Mouse (Mus musculus): Measurements from ENCODE around the gene Dmbt1. TPM values are rescaled to one million over a fixed set of nuclear protein-coding genes. Genes with fewer than 3 reads are reported as not detected.

Gene Dmbt1
- polyA plus RNA-seq, 1 experiment: not detected

DNA sequence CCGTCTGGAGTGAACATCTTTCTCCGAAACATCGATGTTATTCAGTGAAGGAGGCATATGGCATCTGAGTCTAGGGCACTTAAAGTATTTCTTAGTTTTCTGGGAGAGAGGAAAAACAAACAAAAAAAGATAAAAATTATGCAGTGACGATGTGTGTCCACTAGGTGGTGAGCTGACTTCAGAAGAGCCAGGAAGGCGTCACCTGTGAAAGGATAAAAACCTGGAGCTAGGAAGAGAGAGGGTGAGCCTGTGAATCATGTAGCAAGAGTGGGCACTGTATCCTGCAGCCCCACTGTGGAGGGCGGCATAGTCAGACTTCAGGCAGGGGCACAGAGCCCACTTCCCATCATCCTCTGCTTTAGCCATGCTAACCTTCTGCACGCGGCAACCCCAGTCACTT lies 37.9 kb upstream of the Dmbt1 start:
- no peak for TF ChIP-seq POLR2A (IDR thresholded peaks at IDR 0.05; ENCODE audit: insufficient read depth, low read depth, low read length)
- peak; percentile 34; the same call in 1 of the 2 replicates for TF ChIP-seq CTCF (IDR thresholded peaks at IDR 0.05; ENCODE audit: insufficient read depth, low read depth, low read length)

DNA sequence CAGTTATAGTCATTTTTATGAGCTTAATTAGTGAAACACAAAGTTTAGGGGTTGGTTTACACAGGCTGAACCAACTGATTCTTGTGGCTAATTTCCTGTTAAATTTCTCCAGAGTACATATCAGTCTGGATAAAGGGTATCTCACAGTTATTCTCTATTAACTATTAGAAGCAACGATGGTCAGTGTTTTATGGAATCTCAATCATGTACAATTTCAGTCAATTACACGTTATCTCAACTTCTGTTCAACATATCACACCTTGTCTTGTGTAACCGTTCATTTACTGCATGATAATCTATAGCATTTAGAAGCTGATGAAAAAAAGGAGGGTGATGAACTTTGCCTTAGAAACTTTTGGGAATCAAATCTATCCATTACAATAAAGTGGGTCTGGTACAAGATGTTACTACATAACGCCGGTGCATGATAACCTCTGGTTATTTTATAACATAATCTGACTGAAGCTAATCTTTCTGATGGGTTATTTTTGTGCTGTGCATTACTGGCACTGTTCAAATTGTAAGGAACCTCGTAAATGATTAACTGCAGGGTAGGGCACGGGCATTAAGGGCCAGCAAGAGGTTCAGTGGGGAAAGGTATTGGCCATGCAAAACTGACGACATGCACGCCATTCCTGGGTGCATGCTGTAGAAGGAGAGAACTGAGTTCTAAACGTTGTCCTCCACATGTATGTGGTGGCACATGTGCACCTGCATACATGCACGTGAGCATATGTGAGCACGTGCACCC lies 29.7 kb upstream of the Dmbt1 start:
- TF ChIP-seq POLR2A (IDR thresholded peaks at IDR 0.05; ENCODE audit: insufficient read depth, low read depth, low read length): no peak
- TF ChIP-seq CTCF (IDR thresholded peaks at IDR 0.05; ENCODE audit: insufficient read depth, low read depth, low read length): no peak
- Histone ChIP-seq H3K4me1 (ENCODE audit: control insufficient read depth, insufficient read depth, low read length) (no peaks in the 10 kb centered on the region), H3K4me3 (ENCODE audit: insufficient read depth, low read depth, low read length) (no peak overlapping the region), H3K27ac (ENCODE audit: insufficient read depth, low read depth, low read length) (no peak overlapping the region)
- WGBS: 95% methylated on average over 12 of the region's 12 CpGs

More for the DNA sequence above, 37.9 kb upstream of the Dmbt1 start:
- Histone ChIP-seq H3K27ac (ENCODE audit: insufficient read depth, low read depth, low read length) (no peak overlapping the region), H3K4me1 (ENCODE audit: control insufficient read depth, insufficient read depth, low read length) (no peaks in the 10 kb centered on the region), H3K4me3 (ENCODE audit: insufficient read depth, low read depth, low read length) (no peak overlapping the region)
- WGBS: 55% methylated on average over 8 of the region's 8 CpGs

DNA sequence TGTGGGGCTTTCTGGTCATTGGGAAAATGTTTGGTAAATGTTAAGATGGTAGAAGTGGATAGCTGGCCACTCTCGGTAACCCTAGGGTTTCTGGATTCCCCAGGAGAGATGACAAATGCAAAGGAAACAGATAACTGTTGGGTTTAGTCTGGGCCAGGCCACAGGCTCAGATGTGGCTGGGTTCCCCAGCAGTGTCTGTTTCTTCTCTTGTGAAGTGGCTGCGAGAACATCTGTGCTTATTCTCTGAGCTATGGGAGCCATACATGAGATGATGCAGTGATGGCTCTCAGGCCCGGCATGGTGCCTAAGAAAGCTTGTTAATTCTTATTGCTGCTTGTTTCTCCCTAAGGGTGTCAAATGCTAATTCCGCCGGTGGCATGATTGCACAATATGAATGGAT lies 27.8 kb upstream of the Dmbt1 start:
- no peak overlapping the region for H3K27ac ChIP-seq (ENCODE audit: insufficient read depth, low read depth, low read length)
- no peaks in the 10 kb centered on the region for H3K4me1 ChIP-seq (ENCODE audit: control insufficient read depth, insufficient read depth, low read length)
- 80% methylated on average over 5 of the region's 5 CpGs for WGBS
- no peak for TF ChIP-seq POLR2A (IDR thresholded peaks at IDR 0.05; ENCODE audit: insufficient read depth, low read depth, low read length)
- TF ChIP-seq CTCF (IDR thresholded peaks at IDR 0.05; ENCODE audit: insufficient read depth, low read depth, low read length): no peak
- no peak overlapping the region for H3K4me3 ChIP-seq (ENCODE audit: insufficient read depth, low read depth, low read length)

DNA sequence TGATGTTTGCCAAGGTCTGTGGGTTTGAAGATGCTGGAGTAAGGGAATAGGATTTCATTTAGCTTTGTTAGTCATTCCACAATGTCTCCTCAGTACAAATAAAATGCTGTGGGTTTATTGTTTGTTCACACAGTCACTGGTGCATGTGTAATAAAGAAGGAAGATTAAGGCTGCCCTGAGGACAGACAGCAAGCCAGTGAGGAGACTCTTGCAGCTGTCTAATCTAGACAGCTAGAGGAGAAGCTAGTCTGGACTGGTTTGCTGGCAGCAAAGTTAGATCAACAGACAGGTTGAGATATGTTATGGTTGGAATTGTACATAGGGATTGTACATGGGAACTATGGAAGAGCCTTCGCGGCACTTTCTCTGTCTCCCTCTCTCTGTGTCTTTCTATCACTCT lies 24.6 kb upstream of the Dmbt1 start:
- no peaks in the 10 kb centered on the region for H3K4me1 ChIP-seq (ENCODE audit: control insufficient read depth, insufficient read depth, low read length)
- TF ChIP-seq POLR2A (IDR thresholded peaks at IDR 0.05; ENCODE audit: insufficient read depth, low read depth, low read length): no peak
- TF ChIP-seq CTCF (IDR thresholded peaks at IDR 0.05; ENCODE audit: insufficient read depth, low read depth, low read length): no peak
- H3K4me3 ChIP-seq (ENCODE audit: insufficient read depth, low read depth, low read length): no peak overlapping the region
- 100% methylated on average over 2 of the region's 2 CpGs for WGBS
- no peak overlapping the region for H3K27ac ChIP-seq (ENCODE audit: insufficient read depth, low read depth, low read length)

DNA sequence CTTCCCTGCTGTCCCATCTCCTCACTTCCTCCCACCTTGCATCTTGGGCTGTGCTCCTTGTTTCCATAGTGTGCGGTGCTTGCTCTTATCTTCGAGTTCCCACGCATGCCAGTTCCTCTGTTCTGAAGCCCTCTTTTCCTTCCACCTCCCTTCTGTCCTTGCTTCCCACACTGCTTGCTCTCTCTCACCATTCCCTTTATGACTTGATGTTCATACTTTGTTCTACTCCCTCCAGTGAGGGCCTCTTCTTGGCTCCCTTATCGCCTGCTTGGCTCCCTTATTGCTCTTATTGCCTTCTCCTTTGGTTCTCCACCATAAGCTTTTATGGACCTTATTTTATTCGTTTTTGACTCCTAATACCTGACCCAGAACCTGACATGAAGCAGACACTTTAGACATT lies 22.7 kb upstream of the Dmbt1 start:
- 86% methylated on average over 5 of the region's 5 CpGs for WGBS
- TF ChIP-seq POLR2A (IDR thresholded peaks at IDR 0.05; ENCODE audit: insufficient read depth, low read depth, low read length) (no peak), CTCF (IDR thresholded peaks at IDR 0.05; ENCODE audit: insufficient read depth, low read depth, low read length) (no peak)
- H3K4me3 ChIP-seq (ENCODE audit: insufficient read depth, low read depth, low read length): no peak overlapping the region
- no peak overlapping the region for H3K27ac ChIP-seq (ENCODE audit: insufficient read depth, low read depth, low read length)
- no peaks in the 10 kb centered on the region for H3K4me1 ChIP-seq (ENCODE audit: control insufficient read depth, insufficient read depth, low read length)

DNA sequence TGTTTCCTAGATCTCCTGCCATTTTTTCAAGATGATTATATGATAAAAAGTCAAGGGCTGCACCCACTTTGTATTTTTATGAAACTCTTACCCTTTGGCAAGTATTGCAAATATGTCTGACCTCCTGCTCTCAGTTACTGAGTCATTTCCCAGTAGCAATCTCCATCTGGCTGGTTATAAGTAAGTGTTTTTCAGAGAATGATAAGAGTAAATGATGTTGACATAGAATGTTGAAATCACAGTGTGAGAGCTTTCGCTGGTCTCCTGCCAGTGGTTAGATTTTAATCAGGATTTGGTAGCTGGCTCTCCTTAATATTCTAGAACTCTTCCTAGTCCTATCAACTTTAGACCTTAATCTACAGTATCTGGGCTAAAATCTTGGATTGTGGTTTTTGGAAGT lies 20.0 kb upstream of the Dmbt1 start:
- Histone ChIP-seq H3K4me1 (ENCODE audit: control insufficient read depth, insufficient read depth, low read length) (no peaks in the 10 kb centered on the region), H3K4me3 (ENCODE audit: insufficient read depth, low read depth, low read length) (no peak overlapping the region), H3K27ac (ENCODE audit: insufficient read depth, low read depth, low read length) (no peak overlapping the region)
- TF ChIP-seq CTCF (IDR thresholded peaks at IDR 0.05; ENCODE audit: insufficient read depth, low read depth, low read length): no peak
- WGBS: 88% methylated on average over 1 of the region's 1 CpGs

DNA sequence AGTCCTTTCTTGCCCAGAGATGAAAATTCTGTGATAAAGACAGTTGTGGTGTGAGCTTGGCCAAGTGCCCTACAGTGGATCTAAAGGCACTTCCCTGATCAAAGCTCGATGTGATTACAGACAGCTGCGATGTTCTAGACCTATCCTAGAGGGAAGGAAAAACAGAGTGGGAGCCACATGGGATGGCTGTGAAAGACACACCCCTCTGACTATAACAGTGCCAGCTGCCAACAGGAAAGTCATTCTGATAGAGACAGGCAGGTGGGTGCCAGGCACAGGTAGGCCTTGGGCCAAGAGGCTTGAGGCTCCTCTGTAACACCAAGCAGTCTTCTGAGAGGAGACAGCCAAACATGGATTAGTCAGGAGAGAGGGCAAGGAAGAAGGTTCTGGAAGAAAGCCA lies 12.7 kb upstream of the Dmbt1 start:
- no peaks in the 10 kb centered on the region for H3K4me1 ChIP-seq (ENCODE audit: control insufficient read depth, insufficient read depth, low read length)
- TF ChIP-seq POLR2A (IDR thresholded peaks at IDR 0.05; ENCODE audit: insufficient read depth, low read depth, low read length): no peak
- TF ChIP-seq CTCF (IDR thresholded peaks at IDR 0.05; ENCODE audit: insufficient read depth, low read depth, low read length): no peak
- H3K27ac ChIP-seq (ENCODE audit: insufficient read depth, low read depth, low read length): no peak overlapping the region
- 85% methylated on average over 2 of the region's 2 CpGs for WGBS
- no peak overlapping the region for H3K4me3 ChIP-seq (ENCODE audit: insufficient read depth, low read depth, low read length)

DNA sequence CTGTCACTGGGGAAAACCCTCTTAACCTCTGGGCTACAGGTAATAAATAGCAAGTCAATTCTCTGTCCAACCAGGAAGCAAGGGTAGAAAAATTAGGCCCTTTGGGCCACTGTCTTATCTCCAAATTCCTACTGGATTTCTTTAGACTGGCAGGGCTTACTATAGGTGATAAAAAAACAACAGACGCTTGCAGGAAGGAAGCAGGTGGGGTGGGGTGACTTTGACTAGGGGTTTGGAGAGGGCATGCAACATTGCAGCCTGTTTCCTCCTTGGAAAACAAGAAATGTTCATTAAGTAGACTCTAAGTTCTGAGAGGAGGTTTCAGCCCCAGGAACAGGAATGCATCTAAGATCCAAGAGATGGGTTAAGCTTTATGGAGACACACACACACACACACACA lies 7.0 kb upstream of the Dmbt1 start:
- Histone ChIP-seq H3K27ac (ENCODE audit: insufficient read depth, low read depth, low read length) (no peak overlapping the region), H3K4me1 (ENCODE audit: control insufficient read depth, insufficient read depth, low read length) (no peaks in the 10 kb centered on the region), H3K4me3 (ENCODE audit: insufficient read depth, low read depth, low read length) (no peak overlapping the region)
- WGBS: 81% methylated on average over 1 of the region's 1 CpGs
- TF ChIP-seq POLR2A (IDR thresholded peaks at IDR 0.05; ENCODE audit: insufficient read depth, low read depth, low read length) (no peak), CTCF (IDR thresholded peaks at IDR 0.05; ENCODE audit: insufficient read depth, low read depth, low read length) (no peak)

DNA sequence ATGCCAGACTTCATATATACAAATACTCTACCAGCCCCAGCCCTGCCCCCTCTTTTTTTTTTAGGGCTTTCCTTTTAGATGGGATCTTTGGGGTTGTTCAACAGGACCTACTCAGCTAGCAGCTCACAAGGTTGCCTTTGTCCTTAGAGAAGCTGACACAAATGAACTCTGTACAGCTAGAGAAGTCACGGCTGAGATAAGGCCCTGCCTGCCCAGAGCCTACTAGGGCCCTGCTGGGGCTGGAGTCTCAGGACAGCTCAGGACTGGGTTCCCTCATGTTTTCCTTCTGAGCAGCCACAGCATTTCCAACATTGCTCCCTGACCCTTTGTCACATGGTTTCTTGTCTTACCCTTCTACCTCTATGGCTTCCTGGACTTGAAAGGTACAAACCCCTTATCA lies 4.3 kb upstream of the Dmbt1 start:
- no peak for TF ChIP-seq POLR2A (IDR thresholded peaks at IDR 0.05; ENCODE audit: insufficient read depth, low read depth, low read length)
- TF ChIP-seq CTCF (IDR thresholded peaks at IDR 0.05; ENCODE audit: insufficient read depth, low read depth, low read length): no peak
- H3K4me1 ChIP-seq (ENCODE audit: control insufficient read depth, insufficient read depth, low read length): no peaks in the 10 kb centered on the region
- 89% methylated on average over 1 of the region's 1 CpGs for WGBS

More for the DNA sequence above, 4.3 kb upstream of the Dmbt1 start:
- H3K27ac ChIP-seq (ENCODE audit: insufficient read depth, low read depth, low read length): no peak overlapping the region
- no peak overlapping the region for H3K4me3 ChIP-seq (ENCODE audit: insufficient read depth, low read depth, low read length)
